Mouse (Mus musculus): ENCODE measurements around the gene Pld1.

GRCm38 (mm10) chr3:28091296-28091695, 152.8 kb downstream of the Pld1 start:
- TF ChIP-seq CTCF (conservative IDR thresholded peaks at IDR 0.05; ENCODE audit: low read length), result no peak
- TF ChIP-seq NANOG (IDR thresholded peaks at IDR 0.05; ENCODE audit: borderline replicate concordance, low read length), result no peak
- no peak; the same call in 1 of the 2 replicates for TF ChIP-seq POU5F1 (IDR thresholded peaks at IDR 0.05; ENCODE audit: borderline replicate concordance, low read length)
